10 mouse cellular contexts compared by ENCODE assay signal in genomic region chr1:77708202-77709020, GRCm38 (mm10).
A peak's percentile ranks its signal among the peaks of the same experiment; 100 is the strongest.
DNase-seq lines count a peak whose midpoint lies in the region; ATAC-seq lines count a peak whose summit lies in the region.
"Had no signal": no experiment of that assay in that cellular context is flagged by ENCODE, and none has a peak within 500 bp of the region (broad histone marks: within the 10 kb centered on the region; RNA-seq: fewer than 3 reads in every experiment).

No protein-coding gene starts in this region.

- no peak overlapping the region for H3K4me3 ChIP-seq in heart, embryonic 14.5 days (ENCODE audit: control insufficient read depth in 1 of 2, insufficient read depth in 1 of 2, low read depth in 1 of 2, low read length in 2 of 2)
- no peak overlapping the region for H3K4me3 ChIP-seq in forebrain, embryonic 14.5 days (ENCODE audit: low read depth, low read length)
- H3K4me3 ChIP-seq in midbrain, embryonic 14.5 days (replicated peaks; ENCODE audit: low read depth, low read length), result no peak overlapping the region
- H3K4me3 ChIP-seq: liver, embryonic 13.5 days had no signal

- intact Hi-C loops in heart, postnatal 10 days (cut with DNase I), result no loop called here

- H3K9ac ChIP-seq in heart, embryonic 14.5 days (ENCODE audit: low read length), result no peak overlapping the region; the same call in 1 of the 2 replicates
- no peak overlapping the region for H3K9ac ChIP-seq in forebrain, embryonic 14.5 days (ENCODE audit: low read length)
- no peak overlapping the region for H3K9ac ChIP-seq in midbrain, embryonic 14.5 days (replicated peaks; ENCODE audit: low read length)
- H3K9ac ChIP-seq: liver, embryonic 13.5 days had no signal

- no peaks in the 10 kb centered on the region for H3K27me3 ChIP-seq in heart, embryonic 14.5 days (ENCODE audit: control insufficient read depth, insufficient read depth, low read length)
- H3K27me3 ChIP-seq in forebrain, embryonic 14.5 days (replicated peaks; ENCODE audit: control insufficient read depth, insufficient read depth, low read length), result no peaks in the 10 kb centered on the region
- no peaks in the 10 kb centered on the region for H3K27me3 ChIP-seq in midbrain, embryonic 14.5 days (ENCODE audit: control insufficient read depth, insufficient read depth, low read length)
- H3K27me3 ChIP-seq: liver, embryonic 13.5 days had no signal

- H3K36me3 ChIP-seq in heart, embryonic 14.5 days (ENCODE audit: control insufficient read depth, insufficient read depth, low read length), result no peaks in the 10 kb centered on the region
- no peaks in the 10 kb centered on the region for H3K36me3 ChIP-seq in forebrain, embryonic 14.5 days (ENCODE audit: control insufficient read depth, insufficient read depth, low read length)
- H3K36me3 ChIP-seq in midbrain, embryonic 14.5 days (ENCODE audit: control insufficient read depth, insufficient read depth, low read length), result no peaks in the 10 kb centered on the region
- H3K36me3 ChIP-seq: liver, embryonic 13.5 days had no signal

- H3K27ac ChIP-seq in heart, embryonic 14.5 days (replicated peaks in 1 of 2; ENCODE audit: control insufficient read depth in 1 of 2, insufficient read depth in 1 of 2, low read depth in 2 of 2, low read length in 2 of 2), result no peak overlapping the region
- H3K27ac ChIP-seq in forebrain, embryonic 14.5 days (ENCODE audit: low read depth, low read length), result peak overlapping the region; percentile 28; the same call in 1 of the 2 replicates
- peak overlapping the region; percentile 83 for H3K27ac ChIP-seq in midbrain, embryonic 14.5 days (replicated peaks; ENCODE audit: low read depth, low read length)
- H3K27ac ChIP-seq: liver, embryonic 13.5 days had no signal

- peaks cover 6 to 7% of the 10 kb centered on the region in 2 experiments for H3K4me1 ChIP-seq in heart, embryonic 14.5 days (ENCODE audit: control insufficient read depth in 2 of 2, insufficient read depth in 2 of 2, low read length in 2 of 2)
- H3K4me1 ChIP-seq in forebrain, embryonic 14.5 days (ENCODE audit: control insufficient read depth, insufficient read depth, low read length), result peaks cover 4% of the 10 kb centered on the region; the same call in 1 of the 2 replicates
- peaks cover 10% of the 10 kb centered on the region; the same call in 1 of the 2 replicates for H3K4me1 ChIP-seq in midbrain, embryonic 14.5 days (ENCODE audit: control insufficient read depth, insufficient read depth, low read length)
- H3K4me1 ChIP-seq: liver, embryonic 13.5 days had no signal

- no peaks in the 10 kb centered on the region for H3K9me3 ChIP-seq in heart, embryonic 14.5 days (ENCODE audit: control insufficient read depth, low read length)
- no peaks in the 10 kb centered on the region for H3K9me3 ChIP-seq in forebrain, embryonic 14.5 days (replicated peaks; ENCODE audit: control insufficient read depth, low read length)
- no peaks in the 10 kb centered on the region for H3K9me3 ChIP-seq in midbrain, embryonic 14.5 days (ENCODE audit: control insufficient read depth, low read length)
- H3K9me3 ChIP-seq: liver, embryonic 13.5 days had no signal

- H3K4me2 ChIP-seq in heart, embryonic 14.5 days (ENCODE audit: low read length), result peak overlapping the region; percentile 50
- no peak overlapping the region for H3K4me2 ChIP-seq in forebrain, embryonic 14.5 days (ENCODE audit: low read length)
- H3K4me2 ChIP-seq in midbrain, embryonic 14.5 days (ENCODE audit: low read length), result 0 out of 2 replicates have a peak overlapping the region, but pooled peaks have one; percentile 17
- H3K4me2 ChIP-seq: liver, embryonic 13.5 days had no signal

- ATAC-seq in heart, embryonic 14.5 days (ENCODE audit: insufficient number of reproducible peaks, insufficient read depth, low FRiP score, low read depth), result no peak
- ATAC-seq in forebrain, embryonic 14.5 days, result peak; percentile 58
- ATAC-seq in midbrain, embryonic 14.5 days (ENCODE audit: low FRiP score, low TSS enrichment), result no peak

- WGBS in heart, embryonic 14.5 days, result 15% methylated on average over 14 of the region's 14 CpGs
- 39% methylated on average over 14 of the region's 14 CpGs for WGBS in forebrain, embryonic 14.5 days
- WGBS in midbrain, embryonic 14.5 days, result 44% methylated on average over 14 of the region's 14 CpGs

- no peak for DNase-seq in heart, postnatal 10 days
- DNase-seq in embryo, embryonic 10 days (ENCODE audit: low spot score), result peak; percentile 7
- peak; percentile 43 for DNase-seq in forebrain, embryonic 14.5 days (ENCODE audit: low spot score)
- DNase-seq in midbrain, embryonic 14.5 days, result peak; percentile 56
- no peak for DNase-seq in kidney, postnatal 10 days
- DNase-seq in gastrocnemius, adult 18-20 months (ENCODE audit: low spot score), result no peak
- DNase-seq in right cerebral cortex, postnatal 25 days, result no peak
- DNase-seq: liver, embryonic 13.5 days; lung, postnatal 36 days had no signal

Comparison
In these comparisons a context has a peak if more than half of its experiments do, and no peak if none do; other contexts are left out.
1. H3K27ac ChIP-seq: peak in forebrain, embryonic 14.5 days (single experiment) and midbrain, embryonic 14.5 days (single experiment); none in heart, embryonic 14.5 days (0 of 2).
2. DNase-seq: peak in embryo, embryonic 10 days (single experiment), forebrain, embryonic 14.5 days (single experiment) and midbrain, embryonic 14.5 days (single experiment); none in heart, postnatal 10 days (0 of 2), kidney, postnatal 10 days (single experiment), gastrocnemius, adult 18-20 months (single experiment) and right cerebral cortex, postnatal 25 days (single experiment).